Mouse (Mus musculus) neural tube, embryonic 13.5 days (tissue): ENCODE measurements around the gene Crygb. TPM values are rescaled to one million over a fixed set of nuclear protein-coding genes. Genes with fewer than 3 reads are reported as not detected.
A peak's percentile ranks its signal among the peaks of the same experiment; 100 is the strongest.
"Not testable (repeated sequence)": the region's sequence is repeated elsewhere in the genome, so short reads cannot be mapped to it uniquely, and the experiment has no call there.

Experiments
- ATAC-seq: fragments of 200-750 bp; cut with Nextera tagmentation; 2 replicates; pipeline ENCODE4 v1.8.0; 2017; ENCODE audit warnings: low read depth, mild to moderate bottlenecking, moderate TSS enrichment, moderate library complexity
- H3K27ac ChIP-seq: fragments of 300-500 bp; sonication (generic); replicated peaks from 2 replicates; pipeline ENCODE4 v1.5.1; 2015; ENCODE audit warnings: moderate library complexity, mild to moderate bottlenecking, inconsistent platforms
- H3K27me3 ChIP-seq: fragments of 300-500 bp; sonication (generic); 2 replicates; pipeline ENCODE4 v1.6.1; 2015; ENCODE audit warnings: mild to moderate bottlenecking, inconsistent platforms
- H3K36me3 ChIP-seq: fragments of 300-500 bp; sonication (generic); 2 replicates; pipeline ENCODE4 v1.6.1; 2015; ENCODE audit warnings: mild to moderate bottlenecking, inconsistent platforms
- H3K4me1 ChIP-seq: fragments of 300-500 bp; sonication (generic); replicated peaks from 2 replicates; pipeline ENCODE4 v1.6.1; 2015; ENCODE audit warnings: inconsistent platforms
- H3K4me2 ChIP-seq: fragments of 300-500 bp; sonication (generic); 2 replicates; pipeline ENCODE4 v1.6.1; 2015; ENCODE audit warnings: inconsistent platforms, mild to moderate bottlenecking, moderate library complexity
- H3K4me3 ChIP-seq: fragments of 300-500 bp; sonication (generic); 2 replicates; pipeline ENCODE4 v1.5.1; 2015; ENCODE audit warnings: mild to moderate bottlenecking, inconsistent platforms
- H3K9ac ChIP-seq: fragments of 300-500 bp; sonication (generic); 2 replicates; pipeline ENCODE4 v1.6.1; 2015; ENCODE audit warnings: moderate library complexity, mild to moderate bottlenecking, inconsistent platforms
- H3K9me3 ChIP-seq: fragments of 300-500 bp; sonication (generic); 2 replicates; pipeline ENCODE4 v1.6.1; 2016; ENCODE audit warnings: inconsistent platforms
- WGBS: fragments of 180-500 bp; shearing (Covaris S2); methylation state at CpG from one replicate; pipeline ENCODE4 v1.1.7; 2015; 5-methylcytosine and 5-hydroxymethylcytosine counted together
- polyA plus RNA-seq: library from polyadenylated mRNA; unstranded; fragments of >200 nt; fragmentation: Nextera tagmentation; extraction: Ambion mirVana; gene quantifications from 2 replicates; pipeline ENCODE4 v1.2.1, GENCODE M21; 2015

Gene Crygb
- polyA plus RNA-seq, 1 experiment from 2014 or later = 0.77 TPM

- no peak for ATAC-seq
- WGBS = 55% methylated on average over 8 of the region's 8 CpGs
Measured at GRCm38 (mm10) chr1:65063352-65063751, 18.7 kb downstream of the Crygb start, which contains the start of gene Crygd. TSS of gene Crygd (minus strand) at chr1:65063452.

GRCm38 (mm10) chr1:65052140-65052539 is 29.9 kb downstream of the Crygb start:
- no peak overlapping the region for H3K9ac ChIP-seq
- H3K4me2 ChIP-seq = no peak overlapping the region
- no peak for ATAC-seq
- WGBS = 31% methylated on average over 2 of the region's 2 CpGs
- H3K4me3 ChIP-seq = no peak overlapping the region
- H3K36me3 ChIP-seq = no peaks in the 10 kb centered on the region
- no peaks in the 10 kb centered on the region for H3K4me1 ChIP-seq
- no peaks in the 10 kb centered on the region for H3K27me3 ChIP-seq
- peaks cover 6% of the 10 kb centered on the region; the same call in 1 of the 2 replicates for H3K9me3 ChIP-seq
- no peak overlapping the region for H3K27ac ChIP-seq

More at GRCm38 (mm10) chr1:65063352-65063751, 18.7 kb downstream of the Crygb start, which contains the start of gene Crygd:
- H3K4me3 ChIP-seq = no peak within 1 kb of the TSS
- H3K27ac ChIP-seq = no peak within 1 kb of the TSS
- no peak within 1 kb of the TSS for H3K9ac ChIP-seq
- H3K9me3 ChIP-seq = no peaks in the 10 kb centered on the region
- H3K4me1 ChIP-seq = no peaks in the 10 kb centered on the region
- no peaks in the 10 kb centered on the region for H3K36me3 ChIP-seq
- no peaks in the 10 kb centered on the region for H3K27me3 ChIP-seq
- H3K4me2 ChIP-seq = no peak within 1 kb of the TSS

- no peaks in the 10 kb centered on the region for H3K27me3 ChIP-seq
- H3K4me2 ChIP-seq = no peak overlapping the region
- 64% methylated on average over 7 of the region's 7 CpGs for WGBS
- no peak overlapping the region for H3K9ac ChIP-seq
- no peaks in the 10 kb centered on the region for H3K4me1 ChIP-seq
- H3K27ac ChIP-seq = no peak overlapping the region
- H3K9me3 ChIP-seq = peaks cover 6% of the 10 kb centered on the region; the same call in 1 of the 2 replicates
- H3K36me3 ChIP-seq = no peaks in the 10 kb centered on the region
- no peak overlapping the region for H3K4me3 ChIP-seq
- no peak for ATAC-seq
Measured at GRCm38 (mm10) chr1:65051696-65052095, 30.4 kb downstream of the Crygb start.

GRCm38 (mm10) chr1:65050952-65051351 is 31.1 kb downstream of the Crygb start, which contains the start of gene Cryge:
TSS of gene Cryge (minus strand) at chr1:65051149.
- not testable (repeated sequence) for H3K9ac ChIP-seq, H3K9me3 ChIP-seq, H3K4me3 ChIP-seq, H3K36me3 ChIP-seq, H3K27me3 ChIP-seq, H3K27ac ChIP-seq, H3K4me2 ChIP-seq, ATAC-seq, H3K4me1 ChIP-seq
- WGBS = 42% methylated on average over 10 of the region's 12 CpGs

GRCm38 (mm10) chr1:65048781-65049180 is 33.3 kb downstream of the Crygb start:
- Histone ChIP-seq H3K9ac (no peak overlapping the region), H3K27ac (no peak overlapping the region), H3K4me3 (no peak overlapping the region), H3K36me3 (no peaks in the 10 kb centered on the region), H3K4me2 (no peak overlapping the region), H3K27me3 (no peaks in the 10 kb centered on the region), H3K4me1 (no peaks in the 10 kb centered on the region), H3K9me3 (peaks cover 5% of the 10 kb centered on the region; the same call in 1 of the 2 replicates)
- no peak for ATAC-seq
- 64% methylated on average over 12 of the region's 12 CpGs for WGBS

GRCm38 (mm10) chr1:65046401-65047109 is 35.5 kb downstream of the Crygb start:
- H3K4me2 ChIP-seq = peak overlapping the region; percentile 35
- H3K27me3 ChIP-seq = no peaks in the 10 kb centered on the region
- 37% methylated on average over 8 of the region's 8 CpGs for WGBS
- H3K4me1 ChIP-seq = no peaks in the 10 kb centered on the region
- no peak overlapping the region for H3K4me3 ChIP-seq
- no peak overlapping the region for H3K27ac ChIP-seq
- H3K36me3 ChIP-seq = no peaks in the 10 kb centered on the region
- no peak for ATAC-seq
- H3K9ac ChIP-seq = no peak overlapping the region
- no peaks in the 10 kb centered on the region for H3K9me3 ChIP-seq

GRCm38 (mm10) chr1:65043433-65043832 is 38.7 kb downstream of the Crygb start:
- H3K4me2 ChIP-seq = no peak overlapping the region
- H3K9ac ChIP-seq = no peak overlapping the region
- no peaks in the 10 kb centered on the region for H3K4me1 ChIP-seq
- 91% methylated on average over 2 of the region's 2 CpGs for WGBS
- no peak overlapping the region for H3K27ac ChIP-seq
- no peak for ATAC-seq
- H3K27me3 ChIP-seq = no peaks in the 10 kb centered on the region
- H3K9me3 ChIP-seq = no peaks in the 10 kb centered on the region
- H3K4me3 ChIP-seq = no peak overlapping the region
- no peaks in the 10 kb centered on the region for H3K36me3 ChIP-seq

- Histone ChIP-seq H3K4me1 (no peaks in the 10 kb centered on the region), H3K27ac (no peak overlapping the region), H3K4me2 (no peak overlapping the region), H3K9ac (no peak overlapping the region), H3K4me3 (no peak overlapping the region), H3K36me3 (no peaks in the 10 kb centered on the region), H3K27me3 (no peaks in the 10 kb centered on the region), H3K9me3 (no peaks in the 10 kb centered on the region)
- WGBS = 95% methylated on average over 3 of the region's 3 CpGs
- ATAC-seq = no peak
Measured at GRCm38 (mm10) chr1:65041837-65042236, 40.3 kb downstream of the Crygb start.

GRCm38 (mm10) chr1:65040806-65041205 is 41.3 kb downstream of the Crygb start:
- no peak overlapping the region for H3K27ac ChIP-seq
- H3K36me3 ChIP-seq = no peaks in the 10 kb centered on the region
- H3K4me1 ChIP-seq = no peaks in the 10 kb centered on the region
- no peak for ATAC-seq
- WGBS = 75% methylated on average over 6 of the region's 6 CpGs
- no peak overlapping the region for H3K4me2 ChIP-seq
- no peaks in the 10 kb centered on the region for H3K9me3 ChIP-seq
- H3K4me3 ChIP-seq = no peak overlapping the region
- H3K27me3 ChIP-seq = no peaks in the 10 kb centered on the region
- no peak overlapping the region for H3K9ac ChIP-seq

GRCm38 (mm10) chr1:65039679-65040078 is 42.4 kb downstream of the Crygb start:
- no peak for ATAC-seq
- 82% methylated on average over 3 of the region's 3 CpGs for WGBS

GRCm38 (mm10) chr1:65037542-65037941 is 44.5 kb downstream of the Crygb start:
- H3K9ac ChIP-seq = no peak overlapping the region
- H3K4me3 ChIP-seq = no peak overlapping the region
- H3K27ac ChIP-seq = no peak overlapping the region
- H3K4me2 ChIP-seq = no peak overlapping the region
- no peaks in the 10 kb centered on the region for H3K9me3 ChIP-seq
- no peaks in the 10 kb centered on the region for H3K36me3 ChIP-seq
- no peaks in the 10 kb centered on the region for H3K27me3 ChIP-seq
- WGBS = 80% methylated on average over 2 of the region's 2 CpGs
- ATAC-seq = no peak
- H3K4me1 ChIP-seq = no peaks in the 10 kb centered on the region

More at GRCm38 (mm10) chr1:65039679-65040078, 42.4 kb downstream of the Crygb start:
- no peak overlapping the region for H3K9ac ChIP-seq
- H3K4me2 ChIP-seq = no peak overlapping the region
- no peaks in the 10 kb centered on the region for H3K36me3 ChIP-seq
- H3K27me3 ChIP-seq = no peaks in the 10 kb centered on the region
- H3K9me3 ChIP-seq = no peaks in the 10 kb centered on the region
- no peak overlapping the region for H3K4me3 ChIP-seq
- no peaks in the 10 kb centered on the region for H3K4me1 ChIP-seq
- no peak overlapping the region for H3K27ac ChIP-seq

- H3K4me2 ChIP-seq = no peak overlapping the region
- no peak overlapping the region for H3K27ac ChIP-seq
- no peaks in the 10 kb centered on the region for H3K4me1 ChIP-seq
- H3K27me3 ChIP-seq = no peaks in the 10 kb centered on the region
- 42% methylated on average over 3 of the region's 3 CpGs for WGBS
- no peak overlapping the region for H3K4me3 ChIP-seq
- no peak overlapping the region for H3K9ac ChIP-seq
- H3K9me3 ChIP-seq = no peaks in the 10 kb centered on the region
- ATAC-seq = no peak
- H3K36me3 ChIP-seq = no peaks in the 10 kb centered on the region
Measured at GRCm38 (mm10) chr1:65035513-65035912, 46.6 kb downstream of the Crygb start.

GRCm38 (mm10) chr1:65032641-65033040 is 49.4 kb downstream of the Crygb start, which contains the start of gene Akr1cl:
TSS of gene Akr1cl (minus strand) at chr1:65032759.
- no peak within 1 kb of the TSS for H3K9ac ChIP-seq

More at GRCm38 (mm10) chr1:65032641-65033040, 49.4 kb downstream of the Crygb start, which contains the start of gene Akr1cl:
- no peak within 1 kb of the TSS for H3K4me2 ChIP-seq
- no peak within 1 kb of the TSS for H3K27ac ChIP-seq
- no peaks in the 10 kb centered on the region for H3K9me3 ChIP-seq
- H3K4me3 ChIP-seq = no peak within 1 kb of the TSS
- no peak for ATAC-seq
- no peaks in the 10 kb centered on the region for H3K27me3 ChIP-seq
- no peaks in the 10 kb centered on the region for H3K4me1 ChIP-seq
- H3K36me3 ChIP-seq = no peaks in the 10 kb centered on the region
